Mouse (Mus musculus): Measurements from ENCODE around the gene Sec31a. TPM values are rescaled to one million over a fixed set of nuclear protein-coding genes. Genes with fewer than 3 reads are reported as not detected.

Gene Sec31a
- polyA plus RNA-seq, 1 experiment from 2014 or later, result 117 TPM

DNA sequence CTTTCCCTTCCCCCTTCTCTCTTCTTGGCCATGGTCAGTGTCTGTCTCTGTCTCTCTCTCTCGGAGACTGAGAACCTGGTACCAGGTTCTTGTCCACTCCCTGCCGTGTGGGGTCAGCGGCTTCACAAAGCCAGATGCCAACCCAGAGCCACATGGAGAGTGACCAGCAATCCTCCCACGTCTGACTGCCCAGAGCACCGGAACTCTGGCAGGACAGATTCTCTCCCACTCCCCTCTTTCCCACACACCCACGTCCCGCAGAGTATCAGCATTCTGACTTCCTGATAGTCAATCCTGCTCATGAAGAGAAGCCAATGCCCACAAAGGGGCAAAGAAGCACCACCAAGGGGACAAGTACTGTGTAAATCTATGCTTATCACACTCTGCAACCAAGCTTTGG is 7.6 kb upstream of the Sec31a start:
- DNase-seq (ENCODE audit: low spot score) (no peak), ATAC-seq (replicated peaks; ENCODE audit: low FRiP score) (no peak)
- no peak overlapping the region for H3K4me3 ChIP-seq (ENCODE audit: low read depth, low read length)
- H3K4me2 ChIP-seq (ENCODE audit: low read depth, low read length, severe bottlenecking), result no peak overlapping the region
- no peaks in the 10 kb centered on the region for H3K9me3 ChIP-seq (ENCODE audit: control insufficient read depth, low read length)
- whole genome bisulfite sequencing, result 83% methylated on average over 7 of the region's 7 CpGs
- H3K36me3 ChIP-seq (ENCODE audit: control insufficient read depth, insufficient read depth, low read length), result peaks cover 31% of the 10 kb centered on the region
- H3K27me3 ChIP-seq (ENCODE audit: control insufficient read depth, insufficient read depth, low read length), result no peaks in the 10 kb centered on the region
- no peak overlapping the region for H3K27ac ChIP-seq (ENCODE audit: low read depth, low read length)
- H3K4me1 ChIP-seq (replicated peaks; ENCODE audit: control insufficient read depth, insufficient read depth, low read length), result peaks cover 22% of the 10 kb centered on the region
- no peak overlapping the region for H3K9ac ChIP-seq (ENCODE audit: low read length)

DNA sequence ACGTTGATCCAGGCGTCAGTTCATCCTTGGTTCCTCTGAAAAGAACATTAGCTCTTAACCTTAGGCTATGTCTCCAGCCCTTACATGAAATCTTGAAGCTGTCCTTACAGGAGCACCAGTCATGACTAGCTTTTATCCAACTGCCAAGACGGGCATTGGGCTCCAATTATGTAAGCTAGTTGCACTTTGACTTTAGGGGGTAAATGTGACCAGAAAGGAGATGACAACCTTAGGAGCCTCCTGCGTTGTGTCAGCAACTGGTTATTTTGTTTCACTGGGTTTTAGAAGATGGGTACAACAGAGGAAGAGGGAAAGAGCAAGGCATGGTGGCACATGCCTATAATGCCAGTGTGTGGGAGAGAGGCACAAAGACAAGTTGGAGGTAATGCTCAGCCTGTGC is 2.8 kb upstream of the Sec31a start:
- 73% methylated on average over 4 of the region's 4 CpGs for WGBS
- Histone ChIP-seq H3K4me1 (replicated peaks; ENCODE audit: control insufficient read depth, insufficient read depth, low read length) (peaks cover 6% of the 10 kb centered on the region; the same call in 1 of the 2 replicates), H3K36me3 (ENCODE audit: control insufficient read depth, insufficient read depth, low read length) (peaks cover 18% of the 10 kb centered on the region), H3K9ac (ENCODE audit: low read length) (no peak overlapping the region), H3K27me3 (ENCODE audit: control insufficient read depth, insufficient read depth, low read length) (no peaks in the 10 kb centered on the region), H3K9me3 (ENCODE audit: control insufficient read depth, low read length) (no peaks in the 10 kb centered on the region), H3K4me2 (ENCODE audit: low read depth, low read length, severe bottlenecking) (no peak overlapping the region), H3K27ac (ENCODE audit: low read depth, low read length) (no peak overlapping the region), H3K4me3 (ENCODE audit: low read depth, low read length) (no peak overlapping the region)
- ATAC-seq (replicated peaks; ENCODE audit: low FRiP score) (no peak), DNase-seq (ENCODE audit: low spot score) (no peak)

DNA sequence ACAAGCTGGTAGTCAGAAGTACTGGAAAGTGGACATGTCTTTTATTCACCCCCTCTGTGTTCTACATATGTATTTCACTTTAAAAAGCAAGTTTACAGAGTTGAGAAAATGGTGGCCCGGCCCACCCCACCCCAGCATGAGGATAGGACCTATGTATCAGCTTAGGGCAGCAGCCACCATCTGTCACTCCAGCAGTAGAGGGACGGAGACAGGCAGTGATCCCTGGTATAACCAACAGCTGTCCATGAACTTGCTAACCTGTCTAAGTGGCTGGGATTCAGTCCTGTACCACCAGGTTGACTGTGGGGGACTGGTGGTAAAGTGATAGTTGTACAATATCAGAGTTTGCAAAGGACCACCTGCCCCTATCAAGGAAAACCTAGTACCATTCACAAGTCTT is 2.0 kb upstream of the Sec31a start:
- WGBS, result 85% methylated on average over 2 of the region's 2 CpGs
- DNase-seq (ENCODE audit: low spot score), result no peak
- peaks cover 12% of the 10 kb centered on the region for H3K36me3 ChIP-seq (ENCODE audit: control insufficient read depth, insufficient read depth, low read length)

DNA sequence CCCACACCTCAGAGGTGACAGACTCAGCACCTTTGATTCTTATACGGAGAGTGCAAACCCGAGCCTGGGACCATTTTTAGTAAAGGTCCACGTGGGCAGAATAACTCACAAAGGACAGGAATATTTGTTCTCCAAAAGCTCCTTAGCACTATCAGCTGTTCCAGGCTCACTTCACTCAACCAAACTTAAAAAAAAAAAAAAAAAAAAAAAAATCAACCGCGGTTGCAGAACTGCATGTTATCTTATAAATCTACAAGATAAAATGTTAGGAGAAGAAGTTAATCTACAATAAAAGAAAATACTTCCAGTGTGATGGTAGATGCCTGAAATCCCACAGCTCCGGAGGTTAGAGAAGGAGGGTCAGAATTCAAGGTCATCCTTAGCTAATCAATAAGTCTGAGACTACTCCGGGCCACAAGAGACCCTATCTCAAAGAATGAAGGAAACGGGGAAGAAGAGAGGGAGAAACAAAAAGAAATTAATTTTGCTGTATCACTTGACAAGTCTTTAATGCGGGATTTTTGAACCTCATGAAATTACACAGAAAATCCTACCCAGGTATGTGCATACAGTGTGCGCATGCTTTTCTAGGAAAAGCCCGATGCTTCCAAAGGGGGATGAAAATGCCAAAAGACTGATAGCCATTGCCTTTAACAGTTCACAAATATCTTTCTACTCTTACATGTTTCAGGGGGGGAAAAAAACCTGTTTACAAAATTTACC is 1.4 kb downstream of the Sec31a start:
- Histone ChIP-seq H3K4me2 (ENCODE audit: low read depth, low read length, severe bottlenecking) (peak overlapping the region; percentile 52), H3K27me3 (ENCODE audit: control insufficient read depth, insufficient read depth, low read length) (no peaks in the 10 kb centered on the region), H3K36me3 (ENCODE audit: control insufficient read depth, insufficient read depth, low read length) (peaks cover 2% of the 10 kb centered on the region; the same call in 1 of the 2 replicates), H3K9ac (ENCODE audit: low read length) (no peak overlapping the region), H3K9me3 (ENCODE audit: control insufficient read depth, low read length) (no peaks in the 10 kb centered on the region), H3K27ac (ENCODE audit: low read depth, low read length) (no peak overlapping the region), H3K4me1 (replicated peaks; ENCODE audit: control insufficient read depth, insufficient read depth, low read length) (peaks cover 2% of the 10 kb centered on the region; the same call in 1 of the 2 replicates), H3K4me3 (ENCODE audit: low read depth, low read length) (peak overlapping the region; percentile 79)
- no peak for DNase-seq (ENCODE audit: low spot score)
- ATAC-seq (replicated peaks; ENCODE audit: low FRiP score), result no peak
- 81% methylated on average over 11 of the region's 11 CpGs for WGBS

More for the DNA sequence above, 2.0 kb upstream of the Sec31a start:
- H3K9ac ChIP-seq (ENCODE audit: low read length), result no peak overlapping the region
- H3K4me3 ChIP-seq (ENCODE audit: low read depth, low read length), result no peak overlapping the region
- ATAC-seq (replicated peaks; ENCODE audit: low FRiP score), result no peak
- no peak overlapping the region for H3K27ac ChIP-seq (ENCODE audit: low read depth, low read length)
- H3K9me3 ChIP-seq (ENCODE audit: control insufficient read depth, low read length), result no peaks in the 10 kb centered on the region
- no peaks in the 10 kb centered on the region for H3K27me3 ChIP-seq (ENCODE audit: control insufficient read depth, insufficient read depth, low read length)
- H3K4me2 ChIP-seq (ENCODE audit: low read depth, low read length, severe bottlenecking), result no peak overlapping the region
- peaks cover 2% of the 10 kb centered on the region; the same call in 1 of the 2 replicates for H3K4me1 ChIP-seq (replicated peaks; ENCODE audit: control insufficient read depth, insufficient read depth, low read length)

DNA sequence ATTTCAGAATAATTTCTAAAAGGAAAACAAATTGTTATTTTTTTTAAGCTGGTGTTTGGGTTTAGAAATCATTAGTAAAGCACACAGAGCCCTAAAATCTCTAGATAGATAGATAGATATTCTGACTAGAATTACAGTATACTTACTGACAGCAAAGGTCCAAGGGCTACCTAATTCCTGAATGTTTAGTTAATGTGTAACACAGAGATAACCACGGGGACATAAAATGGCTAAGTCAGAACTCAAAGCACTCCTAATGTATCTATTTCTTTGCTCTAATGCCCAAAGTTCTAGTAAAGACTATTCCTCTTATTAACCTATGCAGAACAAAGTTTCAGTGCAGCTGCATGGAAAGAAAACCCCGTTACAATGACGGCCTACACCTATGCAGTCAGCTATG is 3.1 kb downstream of the Sec31a start:
- Histone ChIP-seq H3K9ac (ENCODE audit: low read length) (no peak overlapping the region), H3K4me2 (ENCODE audit: low read depth, low read length, severe bottlenecking) (no peak overlapping the region), H3K36me3 (ENCODE audit: control insufficient read depth, insufficient read depth, low read length) (no peaks in the 10 kb centered on the region), H3K9me3 (ENCODE audit: control insufficient read depth, low read length) (no peaks in the 10 kb centered on the region), H3K27me3 (ENCODE audit: control insufficient read depth, insufficient read depth, low read length) (no peaks in the 10 kb centered on the region), H3K27ac (ENCODE audit: low read depth, low read length) (no peak overlapping the region), H3K4me3 (ENCODE audit: low read depth, low read length) (no peak overlapping the region), H3K4me1 (replicated peaks; ENCODE audit: control insufficient read depth, insufficient read depth, low read length) (peaks cover 2% of the 10 kb centered on the region; the same call in 1 of the 2 replicates)
- WGBS, result 92% methylated on average over 3 of the region's 3 CpGs
- no peak for ATAC-seq (replicated peaks; ENCODE audit: low FRiP score)
- DNase-seq (ENCODE audit: low spot score), result no peak

DNA sequence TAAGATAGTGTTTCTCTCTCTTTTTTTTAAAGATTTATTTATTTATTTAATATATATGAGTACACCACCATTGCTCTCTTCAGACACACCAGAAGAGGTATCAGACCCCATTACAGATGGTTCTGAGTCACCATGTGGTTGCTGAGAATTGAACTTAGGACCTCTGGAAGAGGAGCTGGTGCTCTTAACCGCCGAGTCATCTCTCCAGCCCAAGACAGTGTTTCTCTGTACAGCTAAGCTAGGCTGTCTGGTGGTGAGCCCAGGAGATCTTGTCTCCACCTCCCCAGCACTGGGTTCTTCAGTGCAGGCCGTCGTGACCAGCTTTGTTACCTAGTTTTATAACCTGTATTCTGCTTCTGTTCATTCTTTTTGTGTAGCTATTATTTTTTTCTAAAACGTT is 5.8 kb downstream of the Sec31a start:
- H3K4me2 ChIP-seq (ENCODE audit: low read depth, low read length, severe bottlenecking), result no peak overlapping the region
- no peaks in the 10 kb centered on the region for H3K9me3 ChIP-seq (ENCODE audit: control insufficient read depth, low read length)
- no peak overlapping the region for H3K27ac ChIP-seq (ENCODE audit: low read depth, low read length)
- H3K4me1 ChIP-seq (replicated peaks; ENCODE audit: control insufficient read depth, insufficient read depth, low read length), result no peaks in the 10 kb centered on the region
- no peak overlapping the region for H3K9ac ChIP-seq (ENCODE audit: low read length)
- H3K36me3 ChIP-seq (ENCODE audit: control insufficient read depth, insufficient read depth, low read length), result no peaks in the 10 kb centered on the region
- no peak for DNase-seq (ENCODE audit: low spot score)
- WGBS, result 93% methylated on average over 5 of the region's 5 CpGs
- H3K27me3 ChIP-seq (ENCODE audit: control insufficient read depth, insufficient read depth, low read length), result no peaks in the 10 kb centered on the region
- H3K4me3 ChIP-seq (ENCODE audit: low read depth, low read length), result no peak overlapping the region
- ATAC-seq (replicated peaks; ENCODE audit: low FRiP score), result no peak

DNA sequence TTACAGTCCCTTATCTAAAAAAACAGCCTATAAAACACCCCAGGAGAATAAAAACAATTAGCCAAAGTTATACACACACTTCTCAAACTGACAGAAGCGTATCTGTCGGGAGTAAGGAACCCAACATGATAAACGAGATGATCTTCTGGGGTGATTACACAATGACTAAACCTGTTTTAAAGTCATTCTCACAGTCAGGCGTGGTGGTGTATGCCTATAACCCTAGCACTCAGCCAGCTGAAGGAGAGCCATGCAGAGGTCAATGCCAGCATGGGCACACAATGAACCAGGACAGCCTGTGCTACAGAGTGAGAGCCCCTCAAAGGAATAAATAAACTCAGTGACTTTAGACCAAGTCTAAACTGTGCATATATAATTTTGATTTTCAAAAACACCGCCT is 7.5 kb downstream of the Sec31a start:
- no peak overlapping the region for H3K9ac ChIP-seq (ENCODE audit: low read length)
- ATAC-seq (replicated peaks; ENCODE audit: low FRiP score) (no peak), DNase-seq (ENCODE audit: low spot score) (no peak)
- no peaks in the 10 kb centered on the region for H3K4me1 ChIP-seq (replicated peaks; ENCODE audit: control insufficient read depth, insufficient read depth, low read length)
- WGBS, result 87% methylated on average over 5 of the region's 5 CpGs
- no peaks in the 10 kb centered on the region; the same call in 1 of the 2 replicates for H3K36me3 ChIP-seq (ENCODE audit: control insufficient read depth, insufficient read depth, low read length)
- H3K4me3 ChIP-seq (ENCODE audit: low read depth, low read length), result no peak overlapping the region
- H3K27ac ChIP-seq (ENCODE audit: low read depth, low read length), result no peak overlapping the region
- H3K27me3 ChIP-seq (ENCODE audit: control insufficient read depth, insufficient read depth, low read length), result no peaks in the 10 kb centered on the region
- H3K4me2 ChIP-seq (ENCODE audit: low read depth, low read length, severe bottlenecking), result no peak overlapping the region
- no peaks in the 10 kb centered on the region for H3K9me3 ChIP-seq (ENCODE audit: control insufficient read depth, low read length)

DNA sequence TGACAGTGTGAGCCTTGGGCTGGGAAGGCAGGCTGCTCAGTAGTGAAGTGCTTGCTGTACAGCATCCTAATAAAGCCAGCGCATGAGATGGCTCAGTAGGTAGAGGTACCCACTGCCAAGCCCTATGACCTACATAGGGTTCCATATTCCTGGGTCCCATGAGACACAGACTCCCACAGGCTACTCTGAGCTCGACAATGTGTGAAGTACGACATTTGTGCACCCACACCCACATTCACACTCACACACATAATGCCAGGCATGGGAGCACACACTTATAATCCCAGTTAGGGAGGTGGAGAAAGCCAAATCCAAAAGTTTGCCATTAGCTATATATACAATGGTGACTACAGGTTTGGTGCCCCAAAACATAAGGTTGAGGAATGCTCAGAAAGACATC is 19.3 kb downstream of the Sec31a start:
- H3K4me2 ChIP-seq (ENCODE audit: low read depth, low read length, severe bottlenecking), result no peak overlapping the region
- DNase-seq (ENCODE audit: low spot score), result no peak
- no peaks in the 10 kb centered on the region for H3K9me3 ChIP-seq (ENCODE audit: control insufficient read depth, low read length)
- no peaks in the 10 kb centered on the region for H3K27me3 ChIP-seq (ENCODE audit: control insufficient read depth, insufficient read depth, low read length)
- H3K4me3 ChIP-seq (ENCODE audit: low read depth, low read length), result no peak overlapping the region
- no peak overlapping the region for H3K27ac ChIP-seq (ENCODE audit: low read depth, low read length)
- no peak overlapping the region for H3K9ac ChIP-seq (ENCODE audit: low read length)
- no peaks in the 10 kb centered on the region for H3K4me1 ChIP-seq (replicated peaks; ENCODE audit: control insufficient read depth, insufficient read depth, low read length)
- no peak for ATAC-seq (replicated peaks; ENCODE audit: low FRiP score)
- WGBS, result 99% methylated on average over 3 of the region's 3 CpGs
- no peaks in the 10 kb centered on the region; the same call in 1 of the 2 replicates for H3K36me3 ChIP-seq (ENCODE audit: control insufficient read depth, insufficient read depth, low read length)

DNA sequence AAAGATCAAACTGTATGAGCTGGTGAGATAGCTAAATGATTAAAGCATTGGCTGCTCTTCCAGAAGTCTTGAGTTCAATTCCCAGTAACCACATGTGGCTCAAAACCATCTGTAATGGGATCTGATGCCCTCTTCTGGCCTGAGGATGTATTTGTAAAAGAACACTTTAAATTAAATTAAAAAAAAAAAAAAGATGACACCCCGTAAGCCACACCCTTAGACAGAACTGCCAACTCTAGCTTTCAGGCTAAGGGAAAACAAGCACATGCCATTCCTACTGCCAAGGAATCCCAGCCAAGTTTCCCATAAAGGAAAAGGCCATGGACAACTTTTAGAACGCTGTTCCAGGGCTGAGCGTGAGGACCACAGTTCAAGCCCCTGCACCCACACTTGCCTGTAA is 22.4 kb downstream of the Sec31a start:
- no peak overlapping the region for H3K4me2 ChIP-seq (ENCODE audit: low read depth, low read length, severe bottlenecking)
- 95% methylated on average over 3 of the region's 3 CpGs for WGBS
- H3K27ac ChIP-seq (ENCODE audit: low read depth, low read length), result no peak overlapping the region
- no peak overlapping the region for H3K9ac ChIP-seq (ENCODE audit: low read length)
- no peak for DNase-seq (ENCODE audit: low spot score)
- H3K27me3 ChIP-seq (ENCODE audit: control insufficient read depth, insufficient read depth, low read length), result no peaks in the 10 kb centered on the region
- no peaks in the 10 kb centered on the region; the same call in 1 of the 2 replicates for H3K36me3 ChIP-seq (ENCODE audit: control insufficient read depth, insufficient read depth, low read length)
- H3K9me3 ChIP-seq (ENCODE audit: control insufficient read depth, low read length), result no peaks in the 10 kb centered on the region
- no peaks in the 10 kb centered on the region for H3K4me1 ChIP-seq (replicated peaks; ENCODE audit: control insufficient read depth, insufficient read depth, low read length)
- ATAC-seq (replicated peaks; ENCODE audit: low FRiP score), result no peak
- H3K4me3 ChIP-seq (ENCODE audit: low read depth, low read length), result no peak overlapping the region
